Mouse (Mus musculus) lung, embryonic 14.5 days (tissue): ENCODE measurements around the gene Fkbp15. TPM values are rescaled to one million over a fixed set of nuclear protein-coding genes. Genes with fewer than 3 reads are reported as not detected.

ENCODE experiments used
- ATAC-seq: fragments of 200-750 bp; cut with Nextera tagmentation; 2 replicates; pipeline ENCODE4 v1.8.0; 2017; ENCODE audit warnings: mild to moderate bottlenecking, moderate TSS enrichment, moderate library complexity; ENCODE audit not compliant: insufficient read depth
- DNase-seq: peaks from one replicate; pipeline ENCODE4 v3.0.0-alpha.2; 2015
- H3K27ac ChIP-seq: fragments of 300-500 bp; sonication (generic); 2 replicates; pipeline ENCODE4 v1.5.1; 2014; ENCODE audit warnings: low read depth, mild to moderate bottlenecking, moderate library complexity
- H3K27me3 ChIP-seq: fragments of 300-500 bp; sonication (generic); 2 replicates; pipeline ENCODE4 v1.6.1; 2014; ENCODE audit warnings: low read length, control low read depth; ENCODE audit not compliant: insufficient read depth
- H3K36me3 ChIP-seq: fragments of 300-500 bp; sonication (generic); 2 replicates; pipeline ENCODE4 v1.6.1; 2014; ENCODE audit warnings: control low read depth; ENCODE audit not compliant: insufficient read depth
- H3K4me1 ChIP-seq: fragments of 300-500 bp; sonication (generic); 2 replicates; pipeline ENCODE4 v1.6.1; 2014; ENCODE audit warnings: antibody characterized with exemption, control low read depth; ENCODE audit not compliant: insufficient read depth
- H3K4me2 ChIP-seq: fragments of 300-500 bp; sonication (generic); 2 replicates; pipeline ENCODE4 v1.6.1; 2014; ENCODE audit warnings: mild to moderate bottlenecking
- H3K4me3 ChIP-seq: fragments of 300-500 bp; sonication (generic); 2 replicates; pipeline ENCODE4 v1.5.1; 2014; ENCODE audit warnings: low read depth, low read length
- H3K9ac ChIP-seq: fragments of 300-500 bp; sonication (generic); 2 replicates; pipeline ENCODE4 v1.6.1; 2014
- H3K9me3 ChIP-seq: fragments of 300-500 bp; sonication (generic); 2 replicates; pipeline ENCODE4 v1.6.1; 2016; ENCODE audit warnings: low read depth, low read length, control low read depth
- CTCF ChIP-seq: IDR thresholded peaks from 2 replicates; pipeline ENCODE4 v1.5.1; 2016; ENCODE audit warnings: antibody characterized with exemption, low read depth
- WGBS: fragments of 180-500 bp; shearing (Covaris S2); extraction: QIAGEN DNeasy Blood & Tissue Kit; methylation state at CpG from one replicate; pipeline ENCODE4 v1.1.7; 2014; 5-methylcytosine and 5-hydroxymethylcytosine counted together
- polyA plus RNA-seq: library from polyadenylated mRNA; unstranded; fragments of >200 nt; fragmentation: Nextera tagmentation; extraction: Ambion mirVana; gene quantifications from 2 replicates; pipeline ENCODE4 v1.2.1, GENCODE M21; 2014

The Fkbp15 gene
- polyA plus RNA-seq, 1 experiment from 2014 or later = 26.6 TPM

- H3K27me3 ChIP-seq = no peaks in the 10 kb centered on the region
- no peak overlapping the region for H3K4me2 ChIP-seq
- no peak overlapping the region for H3K27ac ChIP-seq
- DNase-seq (peak; percentile 71), ATAC-seq (peak; percentile 24; the same call in 1 of the 2 replicates)
- no peaks in the 10 kb centered on the region for H3K36me3 ChIP-seq
- H3K4me3 ChIP-seq = no peak overlapping the region
- TF ChIP-seq CTCF = peak; percentile 53
- H3K9me3 ChIP-seq = no peaks in the 10 kb centered on the region
- H3K4me1 ChIP-seq = no peaks in the 10 kb centered on the region
- no peak overlapping the region for H3K9ac ChIP-seq
- WGBS = 32% methylated on average over 7 of the region's 7 CpGs
Measured at GRCm38 (mm10) chr4:62263133-62263844, 97.1 kb downstream of the Fkbp15 start.

- no peak for TF ChIP-seq CTCF
- Histone ChIP-seq H3K27me3 (no peaks in the 10 kb centered on the region), H3K4me2 (no peak within 1 kb of the TSS), H3K4me3 (no peak within 1 kb of the TSS), H3K9ac (no peak within 1 kb of the TSS), H3K4me1 (no peaks in the 10 kb centered on the region), H3K27ac (no peak within 1 kb of the TSS), H3K36me3 (no peaks in the 10 kb centered on the region), H3K9me3 (no peaks in the 10 kb centered on the region)
- ATAC-seq (no peak), DNase-seq (no peak)
- 31% methylated on average over 2 of the region's 2 CpGs for WGBS
Measured at GRCm38 (mm10) chr4:62262276-62262675, 98.1 kb downstream of the Fkbp15 start, which contains the start of gene Slc31a2. Gene Slc31a2, plus strand, starts transcription at chr4:62262562.

- Histone ChIP-seq H3K4me1 (no peaks in the 10 kb centered on the region), H3K4me2 (no peak overlapping the region), H3K9me3 (no peaks in the 10 kb centered on the region), H3K36me3 (no peaks in the 10 kb centered on the region), H3K9ac (no peak overlapping the region), H3K4me3 (no peak overlapping the region), H3K27me3 (no peaks in the 10 kb centered on the region), H3K27ac (no peak overlapping the region)
- no peak for TF ChIP-seq CTCF
- ATAC-seq (no peak), DNase-seq (peak; percentile 90)
- 22% methylated on average over 8 of the region's 8 CpGs for WGBS
Measured at GRCm38 (mm10) chr4:62256931-62257330, 103.4 kb downstream of the Fkbp15 start.

GRCm38 (mm10) chr4:62254551-62254950 lies 105.8 kb downstream of the Fkbp15 start:
- Histone ChIP-seq H3K36me3 (no peaks in the 10 kb centered on the region), H3K27me3 (no peaks in the 10 kb centered on the region), H3K4me1 (no peaks in the 10 kb centered on the region), H3K9me3 (no peaks in the 10 kb centered on the region), H3K4me3 (no peak overlapping the region), H3K4me2 (no peak overlapping the region), H3K9ac (no peak overlapping the region), H3K27ac (no peak overlapping the region)
- DNase-seq (no peak), ATAC-seq (no peak)
- TF ChIP-seq CTCF = no peak
- WGBS = 55% methylated on average over 8 of the region's 8 CpGs

- no peaks in the 10 kb centered on the region for H3K9me3 ChIP-seq
- no peak for DNase-seq
- no peak for TF ChIP-seq CTCF
- no peaks in the 10 kb centered on the region for H3K4me1 ChIP-seq
- H3K4me3 ChIP-seq = no peak overlapping the region
- H3K27ac ChIP-seq = no peak overlapping the region
- H3K27me3 ChIP-seq = no peaks in the 10 kb centered on the region
- no peak overlapping the region for H3K4me2 ChIP-seq
- 83% methylated on average over 4 of the region's 4 CpGs for WGBS
- ATAC-seq = no peak
- H3K9ac ChIP-seq = no peak overlapping the region
- H3K36me3 ChIP-seq = no peaks in the 10 kb centered on the region
Measured at GRCm38 (mm10) chr4:62251776-62252175, 108.6 kb downstream of the Fkbp15 start.

GRCm38 (mm10) chr4:62250896-62251544 lies 109.3 kb downstream of the Fkbp15 start:
- Histone ChIP-seq H3K9me3 (no peaks in the 10 kb centered on the region), H3K27me3 (no peaks in the 10 kb centered on the region), H3K4me3 (no peak overlapping the region), H3K4me1 (no peaks in the 10 kb centered on the region), H3K36me3 (no peaks in the 10 kb centered on the region), H3K27ac (no peak overlapping the region), H3K4me2 (no peak overlapping the region), H3K9ac (no peak overlapping the region)
- DNase-seq (peak; percentile 51), ATAC-seq (peak; percentile 35; the same call in 1 of the 2 replicates)
- peak; percentile 56 for TF ChIP-seq CTCF
- 32% methylated on average over 3 of the region's 3 CpGs for WGBS

Other genes starting within 250 kb of the Fkbp15 start
- gene Mup21, start 209.7 kb downstream of the Fkbp15 start, polyA plus RNA-seq = not detected in 2 replicates
- 12.7 and 13.3 TPM in 2 replicates for gene Zfp37, start 129.5 kb downstream of the Fkbp15 start, polyA plus RNA-seq
- 13.6 and 14.7 TPM in 2 replicates for gene Slc31a2, start 98.0 kb downstream of the Fkbp15 start, polyA plus RNA-seq
- 44.4 and 50.8 TPM in 2 replicates for gene Slc31a1, start 179 bp upstream of the Fkbp15 start, polyA plus RNA-seq
- gene Cdc26, start 48.1 kb upstream of the Fkbp15 start, polyA plus RNA-seq = 175 and 180 TPM in 2 replicates
- 29.3 and 32.9 TPM in 2 replicates for gene Prpf4, start 48.2 kb upstream of the Fkbp15 start, polyA plus RNA-seq
- not detected in 2 replicates for gene Rnf183, start 74.7 kb upstream of the Fkbp15 start, polyA plus RNA-seq
- gene Wdr31, start 110.3 kb upstream of the Fkbp15 start, polyA plus RNA-seq = 9.5 and 11.3 TPM in 2 replicates
- gene Bspry, start 119.5 kb upstream of the Fkbp15 start, polyA plus RNA-seq = 30.5 and 31.0 TPM in 2 replicates
- gene Hdhd3, start 142.9 kb upstream of the Fkbp15 start, polyA plus RNA-seq = 16.6 and 17.7 TPM in 2 replicates
- 103 and 110 TPM in 2 replicates for gene Alad, start 159.4 kb upstream of the Fkbp15 start, polyA plus RNA-seq
- 94.5 and 96.4 TPM in 2 replicates for gene Pole3, start 164.5 kb upstream of the Fkbp15 start, polyA plus RNA-seq
- 0.68 and 1.1 TPM in 2 replicates for gene 4933430I17Rik, start 164.8 kb upstream of the Fkbp15 start, polyA plus RNA-seq
- 37.0 and 39.0 TPM in 2 replicates for gene Rgs3, start 199.3 kb upstream of the Fkbp15 start, polyA plus RNA-seq